Mouse (Mus musculus): ENCODE results near the gene Neurod1. TPM values are rescaled to one million over a fixed set of nuclear protein-coding genes. Genes with fewer than 3 reads are reported as not detected.

Gene Neurod1
- not detected for polyA plus RNA-seq (2012; fragmentation: generic; extraction: Trizol)
- long read RNA-seq, experiment 1, result 0 reads
- long read RNA-seq, experiment 2, result 0 reads

GRCm38 (mm10) chr2:79456575-79457349 is at the start of gene Neurod1, which contains the start of gene Cerkl:
Gene Neurod1, minus strand, starts transcription at chr2:79456751.
Gene Cerkl, minus strand, starts transcription at chr2:79456785.
- Histone ChIP-seq H3K79me3 (ENCODE audit: low read depth) (no peaks in the 10 kb centered on the region), H3K36me3 (ENCODE audit: control insufficient read depth, insufficient read depth) (no peaks in the 10 kb centered on the region), H3K4me3 (ENCODE audit: insufficient read depth, poor library complexity, severe bottlenecking) (no peak within 1 kb of the TSS), H3K79me2 (ENCODE audit: control insufficient read depth, insufficient read depth) (no peaks in the 10 kb centered on the region), H3ac (ENCODE audit: control insufficient read depth, insufficient read length, low read depth) (no peak within 1 kb of the TSS), H3K27me3 (ENCODE audit: control insufficient read depth, insufficient read depth, insufficient read length) (peaks cover 41% of the 10 kb centered on the region)
- TF ChIP-seq FOSL1 (IDR thresholded peaks at IDR 0.05; ENCODE audit: insufficient read depth, low read length, poor library complexity, severe bottlenecking) (no peak), MAX (IDR thresholded peaks at IDR 0.05) (no peak), CTCF (IDR thresholded peaks at IDR 0.05; ENCODE audit: control insufficient read depth, insufficient read depth, insufficient read length) (no peak), USF1 (IDR thresholded peaks at IDR 0.05; ENCODE audit: low read depth) (no peak), MYOG (IDR thresholded peaks at IDR 0.05; ENCODE audit: control insufficient read depth, extremely low read depth, insufficient read length) (no peak), CEBPB (IDR thresholded peaks at IDR 0.05; ENCODE audit: low read depth) (no peak), MYOD1 (IDR thresholded peaks at IDR 0.05; ENCODE audit: control insufficient read depth, insufficient read length, low read depth) (no peak)

DNA sequence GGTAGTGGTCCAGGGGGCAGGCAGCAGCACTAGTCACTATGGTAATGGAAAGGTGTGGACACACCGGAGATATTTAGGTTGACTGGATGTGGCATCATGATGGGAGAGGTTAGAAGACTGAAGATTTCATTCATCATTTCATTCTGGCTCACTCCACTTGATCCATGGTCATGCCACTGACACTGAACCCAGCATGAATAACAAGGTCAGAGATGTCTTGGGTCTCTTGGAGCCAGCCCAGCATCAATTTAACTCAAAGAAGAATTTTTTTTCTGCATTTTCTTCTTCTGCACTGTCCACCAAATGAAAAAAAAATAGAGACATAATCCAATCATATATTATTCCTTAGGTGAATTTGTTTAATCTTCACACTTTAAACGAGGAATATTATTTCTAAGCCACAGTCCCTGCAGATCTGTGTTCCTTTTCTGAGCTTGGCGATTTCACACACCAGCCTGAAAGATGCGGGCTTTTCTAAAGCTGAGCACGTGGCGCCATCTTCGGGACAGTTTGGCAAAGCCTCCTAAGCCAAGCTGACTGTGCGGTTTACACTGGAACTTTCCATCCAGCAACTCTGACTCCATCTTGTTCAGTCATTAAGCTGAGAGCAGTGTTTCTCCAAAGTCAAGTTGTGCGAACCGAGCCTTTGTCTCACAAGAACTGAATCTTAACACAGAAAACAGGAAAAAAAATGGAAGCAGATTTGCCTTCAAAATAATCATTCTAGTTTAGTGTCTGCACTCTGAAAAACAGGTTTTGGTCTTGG is 42.6 kb upstream of the Neurod1 start:
- H3ac ChIP-seq (ENCODE audit: control insufficient read depth, insufficient read length, low read depth), result no peak overlapping the region
- no peaks in the 10 kb centered on the region for H3K27me3 ChIP-seq (ENCODE audit: control insufficient read depth, insufficient read depth, insufficient read length)
- H3K79me3 ChIP-seq (ENCODE audit: low read depth), result no peaks in the 10 kb centered on the region
- TF ChIP-seq USF1 (IDR thresholded peaks at IDR 0.05; ENCODE audit: low read depth) (no peak), CTCF (IDR thresholded peaks at IDR 0.05; ENCODE audit: control insufficient read depth, insufficient read depth, insufficient read length) (peak; percentile 80)
- H3K4me3 ChIP-seq (ENCODE audit: insufficient read depth, poor library complexity, severe bottlenecking), result no peak overlapping the region
- H3K79me2 ChIP-seq (ENCODE audit: control insufficient read depth, insufficient read depth), result no peaks in the 10 kb centered on the region
- H3K36me3 ChIP-seq (ENCODE audit: control insufficient read depth, insufficient read depth), result no peaks in the 10 kb centered on the region

- Histone ChIP-seq H3K79me3 (ENCODE audit: low read depth) (no peaks in the 10 kb centered on the region), H3K79me2 (ENCODE audit: control insufficient read depth, insufficient read depth) (no peaks in the 10 kb centered on the region), H3K27me3 (ENCODE audit: control insufficient read depth, insufficient read depth, insufficient read length) (no peaks in the 10 kb centered on the region), H3ac (ENCODE audit: control insufficient read depth, insufficient read length, low read depth) (no peak overlapping the region), H3K36me3 (ENCODE audit: control insufficient read depth, insufficient read depth) (no peaks in the 10 kb centered on the region), H3K4me3 (ENCODE audit: insufficient read depth, poor library complexity, severe bottlenecking) (no peak overlapping the region)
- TF ChIP-seq FOSL1 (IDR thresholded peaks at IDR 0.05; ENCODE audit: insufficient read depth, low read length, poor library complexity, severe bottlenecking) (no peak), CEBPB (IDR thresholded peaks at IDR 0.05; ENCODE audit: low read depth) (no peak), MAX (IDR thresholded peaks at IDR 0.05) (no peak), MYOG (IDR thresholded peaks at IDR 0.05; ENCODE audit: control insufficient read depth, extremely low read depth, insufficient read length) (no peak), MYOD1 (IDR thresholded peaks at IDR 0.05; ENCODE audit: control insufficient read depth, insufficient read length, low read depth) (no peak), USF1 (IDR thresholded peaks at IDR 0.05; ENCODE audit: low read depth) (no peak), CTCF (IDR thresholded peaks at IDR 0.05; ENCODE audit: control insufficient read depth, insufficient read depth, insufficient read length) (no peak)
Measured at GRCm38 (mm10) chr2:79485127-79485526, 28.6 kb upstream of the Neurod1 start.

- Histone ChIP-seq H3ac (ENCODE audit: control insufficient read depth, insufficient read length, low read depth) (no peak overlapping the region), H3K27me3 (ENCODE audit: control insufficient read depth, insufficient read depth, insufficient read length) (no peaks in the 10 kb centered on the region), H3K79me2 (ENCODE audit: control insufficient read depth, insufficient read depth) (no peaks in the 10 kb centered on the region), H3K36me3 (ENCODE audit: control insufficient read depth, insufficient read depth) (no peaks in the 10 kb centered on the region), H3K79me3 (ENCODE audit: low read depth) (no peaks in the 10 kb centered on the region), H3K4me3 (ENCODE audit: insufficient read depth, poor library complexity, severe bottlenecking) (no peak overlapping the region)
- TF ChIP-seq FOSL1 (IDR thresholded peaks at IDR 0.05; ENCODE audit: insufficient read depth, low read length, poor library complexity, severe bottlenecking) (no peak), CEBPB (IDR thresholded peaks at IDR 0.05; ENCODE audit: low read depth) (no peak), CTCF (IDR thresholded peaks at IDR 0.05; ENCODE audit: control insufficient read depth, insufficient read depth, insufficient read length) (no peak), MYOG (IDR thresholded peaks at IDR 0.05; ENCODE audit: control insufficient read depth, extremely low read depth, insufficient read length) (no peak), MYOD1 (IDR thresholded peaks at IDR 0.05; ENCODE audit: control insufficient read depth, insufficient read length, low read depth) (no peak), MAX (IDR thresholded peaks at IDR 0.05) (no peak), USF1 (IDR thresholded peaks at IDR 0.05; ENCODE audit: low read depth) (no peak)
Measured at GRCm38 (mm10) chr2:79482511-79482910, 26.0 kb upstream of the Neurod1 start.

GRCm38 (mm10) chr2:79462411-79462810 is 5.9 kb upstream of the Neurod1 start:
- TF ChIP-seq MYOG (IDR thresholded peaks at IDR 0.05; ENCODE audit: control insufficient read depth, extremely low read depth, insufficient read length) (no peak), FOSL1 (IDR thresholded peaks at IDR 0.05; ENCODE audit: insufficient read depth, low read length, poor library complexity, severe bottlenecking) (no peak), MYOD1 (IDR thresholded peaks at IDR 0.05; ENCODE audit: control insufficient read depth, insufficient read length, low read depth) (no peak), USF1 (IDR thresholded peaks at IDR 0.05; ENCODE audit: low read depth) (no peak), CEBPB (IDR thresholded peaks at IDR 0.05; ENCODE audit: low read depth) (no peak), MAX (IDR thresholded peaks at IDR 0.05) (no peak), CTCF (IDR thresholded peaks at IDR 0.05; ENCODE audit: control insufficient read depth, insufficient read depth, insufficient read length) (no peak)
- H3K27me3 ChIP-seq (ENCODE audit: control insufficient read depth, insufficient read depth, insufficient read length), result peaks cover 19% of the 10 kb centered on the region

More at GRCm38 (mm10) chr2:79462411-79462810, 5.9 kb upstream of the Neurod1 start:
- no peaks in the 10 kb centered on the region for H3K79me2 ChIP-seq (ENCODE audit: control insufficient read depth, insufficient read depth)
- H3K4me3 ChIP-seq (ENCODE audit: insufficient read depth, poor library complexity, severe bottlenecking), result no peak overlapping the region
- H3K36me3 ChIP-seq (ENCODE audit: control insufficient read depth, insufficient read depth), result no peaks in the 10 kb centered on the region
- no peaks in the 10 kb centered on the region for H3K79me3 ChIP-seq (ENCODE audit: low read depth)
- no peak overlapping the region for H3ac ChIP-seq (ENCODE audit: control insufficient read depth, insufficient read length, low read depth)

Data from C2C12 (cell line).